Mouse (Mus musculus): Measurements from ENCODE around the gene Ap5z1. TPM values are rescaled to one million over a fixed set of nuclear protein-coding genes. Genes with fewer than 3 reads are reported as not detected.
A peak's percentile ranks its signal among the peaks of the same experiment; 100 is the strongest.

The Ap5z1 gene
- total RNA-seq, 2 experiments from 2014 or later, result 18.6 to 24.1 TPM

GRCm38 (mm10) chr5:142438380-142438938, 25.3 kb upstream of the Ap5z1 start:
- DNase-seq (ENCODE audit: extremely low spot score in 1 of 2, low spot score in 1 of 2), result no peak

- no peak for DNase-seq (ENCODE audit: extremely low spot score in 1 of 2, low spot score in 1 of 2)
Measured at GRCm38 (mm10) chr5:142439911-142440432, 23.8 kb upstream of the Ap5z1 start.

GRCm38 (mm10) chr5:142440451-142441147, 23.1 kb upstream of the Ap5z1 start:
- peak in 1 of 2 experiments; percentile 42 for DNase-seq (ENCODE audit: extremely low spot score in 1 of 2, low spot score in 1 of 2)

GRCm38 (mm10) chr5:142441332-142442044, 22.3 kb upstream of the Ap5z1 start:
- DNase-seq (ENCODE audit: extremely low spot score in 1 of 2, low spot score in 1 of 2), result no peak

- no peak for DNase-seq (ENCODE audit: extremely low spot score in 1 of 2, low spot score in 1 of 2)
Measured at GRCm38 (mm10) chr5:142442045-142442440, 21.7 kb upstream of the Ap5z1 start.

- no peak for DNase-seq (ENCODE audit: extremely low spot score in 1 of 2, low spot score in 1 of 2)
Measured at GRCm38 (mm10) chr5:142443514-142443913, 20.2 kb upstream of the Ap5z1 start.

GRCm38 (mm10) chr5:142443994-142444393, 19.8 kb upstream of the Ap5z1 start:
- no peak for DNase-seq (ENCODE audit: extremely low spot score in 1 of 2, low spot score in 1 of 2)

- DNase-seq (ENCODE audit: extremely low spot score in 1 of 2, low spot score in 1 of 2), result no peak
Measured at GRCm38 (mm10) chr5:142444791-142445531, 18.8 kb upstream of the Ap5z1 start.

- DNase-seq (ENCODE audit: extremely low spot score in 1 of 2, low spot score in 1 of 2), result no peak
Measured at GRCm38 (mm10) chr5:142445709-142446108, 18.0 kb upstream of the Ap5z1 start.

GRCm38 (mm10) chr5:142448076-142448475, 15.7 kb upstream of the Ap5z1 start:
- peak; percentile 84 to 99 for DNase-seq (ENCODE audit: extremely low spot score in 1 of 2, low spot score in 1 of 2)

GRCm38 (mm10) chr5:142448623-142449022, 15.1 kb upstream of the Ap5z1 start:
- DNase-seq (ENCODE audit: extremely low spot score in 1 of 2, low spot score in 1 of 2), result no peak

GRCm38 (mm10) chr5:142450846-142451245, 12.9 kb upstream of the Ap5z1 start:
- DNase-seq (ENCODE audit: extremely low spot score in 1 of 2, low spot score in 1 of 2), result no peak

GRCm38 (mm10) chr5:142451759-142452158, 12.0 kb upstream of the Ap5z1 start:
- no peak for DNase-seq (ENCODE audit: extremely low spot score in 1 of 2, low spot score in 1 of 2)

GRCm38 (mm10) chr5:142453742-142454141, 10.0 kb upstream of the Ap5z1 start:
- DNase-seq (ENCODE audit: extremely low spot score in 1 of 2, low spot score in 1 of 2), result no peak

GRCm38 (mm10) chr5:142456318-142456717, 7.4 kb upstream of the Ap5z1 start:
- no peak for DNase-seq (ENCODE audit: extremely low spot score in 1 of 2, low spot score in 1 of 2)

- no peak for DNase-seq (ENCODE audit: extremely low spot score in 1 of 2, low spot score in 1 of 2)
Measured at GRCm38 (mm10) chr5:142457345-142457744, 6.4 kb upstream of the Ap5z1 start.

GRCm38 (mm10) chr5:142458791-142459557, 4.8 kb upstream of the Ap5z1 start:
- no peak for DNase-seq (ENCODE audit: extremely low spot score in 1 of 2, low spot score in 1 of 2)

- DNase-seq (ENCODE audit: extremely low spot score in 1 of 2, low spot score in 1 of 2), result no peak
Measured at GRCm38 (mm10) chr5:142459834-142460233, 3.9 kb upstream of the Ap5z1 start.

GRCm38 (mm10) chr5:142461942-142462640, 1.7 kb upstream of the Ap5z1 start:
- no peak for DNase-seq (ENCODE audit: extremely low spot score in 1 of 2, low spot score in 1 of 2)

GRCm38 (mm10) chr5:142462641-142462948, 1.1 kb upstream of the Ap5z1 start:
- DNase-seq (ENCODE audit: extremely low spot score in 1 of 2, low spot score in 1 of 2), result no peak

Data from layer of hippocampus, postnatal 25 days (tissue).